Mouse (Mus musculus) layer of hippocampus, postnatal 25 days (tissue): Measurements from ENCODE around the gene Traf1. TPM values are rescaled to one million over a fixed set of nuclear protein-coding genes. Genes with fewer than 3 reads are reported as not detected.

Source experiments
- DNase-seq, 2 experiments: peaks; one replicate each; pipeline ENCODE4 v3.0.0; 2022; ENCODE audit warnings: mixed read lengths in 2 of 2, low spot score in 1 of 2; ENCODE audit errors: extremely low spot score in 1 of 2
- total RNA-seq, 2 experiments: library from RNA; stranded (reverse); gene quantifications; 2 replicates each; pipeline ENCODE4 v1.2.3; 2021

Traf1 gene
- total RNA-seq, 2 experiments from 2014 or later, result 1.7 to 3.3 TPM

DNA sequence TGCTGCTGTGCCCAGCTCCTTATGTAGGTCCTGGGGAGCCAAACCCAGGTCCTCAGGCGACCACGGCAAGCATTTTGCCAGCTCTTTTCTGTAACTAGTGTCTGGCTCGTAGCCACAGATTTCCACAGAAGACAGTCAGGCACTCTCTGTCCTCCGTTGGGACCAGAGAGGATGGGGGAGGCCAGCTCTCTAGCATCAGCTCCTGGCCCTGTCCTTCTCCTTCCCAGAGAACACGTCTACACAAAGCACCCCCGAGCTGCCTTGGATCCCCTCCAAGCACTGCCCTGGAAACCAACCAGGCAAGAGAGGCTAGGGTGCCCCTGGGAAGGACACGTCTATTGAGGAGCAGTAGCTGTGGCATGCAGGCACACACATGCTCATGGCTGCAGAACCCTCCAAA, 7.6 kb upstream of the Traf1 start:
- DNase-seq, result no peak

- no peak for DNase-seq
Measured at GRCm38 (mm10) chr2:34966243-34966934, 4.8 kb upstream of the Traf1 start.

GRCm38 (mm10) chr2:34965806-34966205, 4.2 kb upstream of the Traf1 start:
- DNase-seq, result no peak

DNA sequence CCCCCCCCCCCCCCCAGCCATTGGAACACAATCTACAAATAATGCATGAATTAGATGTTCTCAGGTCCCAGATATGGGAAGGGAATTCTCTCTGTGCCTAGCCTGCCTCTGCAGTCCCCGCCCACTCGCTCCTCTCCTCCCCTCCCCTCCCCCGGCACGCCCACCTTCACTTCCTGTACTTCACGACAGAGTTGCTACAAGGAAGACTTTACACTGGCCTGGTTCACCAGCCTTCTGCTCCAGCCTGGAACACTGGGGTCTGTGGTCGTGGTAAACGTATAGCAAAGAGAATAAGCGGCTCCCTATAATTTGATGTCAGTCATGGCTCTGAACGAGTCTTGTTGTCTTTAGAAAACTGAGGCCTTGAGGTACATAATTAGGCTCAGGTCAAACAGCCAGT, 3.7 kb upstream of the Traf1 start:
- DNase-seq, result no peak

DNA sequence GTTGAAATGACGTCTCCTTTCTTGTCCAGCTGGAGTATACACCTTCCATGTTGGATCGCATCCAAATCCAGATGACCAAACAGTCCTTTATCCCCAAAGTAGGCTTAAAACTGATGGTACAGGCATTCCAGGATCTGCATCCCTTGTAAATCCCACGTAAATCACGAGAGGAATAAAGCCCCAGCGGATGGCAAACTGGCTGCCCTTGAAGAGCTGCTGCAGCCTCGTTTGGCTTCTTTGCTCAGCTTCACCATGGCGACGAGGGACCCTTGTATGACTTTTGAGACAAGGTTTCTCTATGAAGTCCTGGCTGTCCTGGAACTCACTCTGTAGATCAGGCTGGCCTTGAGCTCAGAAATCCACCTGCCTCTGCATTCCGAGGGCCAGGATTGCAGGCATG, 3.1 kb upstream of the Traf1 start:
- DNase-seq, result no peak

GRCm38 (mm10) chr2:34964230-34964629, 2.7 kb upstream of the Traf1 start:
- DNase-seq, result no peak

DNA sequence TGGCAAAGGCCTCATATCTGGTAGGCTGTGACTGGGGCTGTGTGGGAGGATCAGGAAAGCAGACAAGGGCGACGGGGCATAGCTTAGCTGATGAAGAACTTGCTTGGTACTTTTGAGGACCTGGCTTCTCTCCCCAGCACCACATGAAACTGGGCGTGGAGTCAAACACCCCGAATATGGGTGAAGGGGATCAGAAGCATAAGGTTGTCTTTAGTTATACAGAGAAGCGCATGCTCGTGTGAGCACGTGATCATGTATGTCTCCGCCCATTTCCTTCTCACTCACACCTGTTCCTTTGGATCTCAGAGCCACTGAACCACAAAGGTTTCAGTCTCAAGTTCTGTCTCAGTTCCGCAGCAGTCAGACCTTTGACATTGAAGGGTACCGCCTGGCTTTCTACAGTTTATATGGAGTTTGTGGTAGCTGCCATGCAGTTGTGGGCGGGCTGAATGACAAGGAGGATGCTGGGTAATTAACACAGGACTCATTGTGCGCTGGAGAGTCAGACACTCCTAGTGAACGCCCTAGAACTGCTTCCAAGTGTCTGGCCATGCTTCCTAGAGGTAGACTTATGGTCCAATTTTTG, 1.9 kb upstream of the Traf1 start:
- DNase-seq, result no peak

- DNase-seq, result no peak
Measured at GRCm38 (mm10) chr2:34962893-34963292, 1.3 kb upstream of the Traf1 start.

DNA sequence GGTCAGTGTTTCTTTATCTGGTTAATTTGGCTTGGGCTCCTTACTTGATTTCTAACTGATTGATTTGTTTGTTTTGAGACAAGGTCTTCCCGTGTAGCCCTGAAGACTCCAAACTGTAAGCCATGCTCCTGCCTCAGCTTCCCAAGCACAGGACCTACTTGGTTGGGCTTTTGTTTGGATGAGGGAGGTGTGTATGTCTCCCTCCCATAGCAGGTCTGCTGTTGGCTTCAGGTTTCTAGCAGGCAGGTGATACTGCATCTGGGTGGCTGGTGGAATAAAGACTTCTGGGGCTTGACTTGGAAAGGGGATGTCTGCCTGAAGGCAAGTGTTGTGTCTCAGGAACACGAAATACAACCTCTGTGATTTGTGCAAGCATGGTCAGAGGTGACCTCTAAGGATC, 639 bp upstream of the Traf1 start:
- DNase-seq, result no peak

DNA sequence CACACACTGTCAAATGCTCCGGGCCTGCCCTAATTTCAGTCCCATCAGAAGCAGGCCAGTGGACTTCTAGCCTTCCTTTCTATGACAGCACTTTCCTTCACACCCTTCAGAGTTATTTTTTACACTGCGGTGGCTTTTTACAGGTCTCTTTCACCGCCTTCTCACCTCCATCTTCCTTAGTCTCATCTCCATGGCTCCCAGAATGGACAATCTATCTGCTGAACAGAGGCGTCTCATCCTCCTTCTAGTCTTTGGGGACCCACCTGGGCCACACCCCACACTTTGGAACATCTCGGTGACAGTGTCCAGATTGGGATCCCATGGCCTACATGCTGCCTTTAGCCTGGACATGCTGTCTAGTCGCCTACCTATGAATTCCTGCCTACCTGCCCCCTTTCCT, 606 bp downstream of the Traf1 start:
- DNase-seq, result no peak

DNA sequence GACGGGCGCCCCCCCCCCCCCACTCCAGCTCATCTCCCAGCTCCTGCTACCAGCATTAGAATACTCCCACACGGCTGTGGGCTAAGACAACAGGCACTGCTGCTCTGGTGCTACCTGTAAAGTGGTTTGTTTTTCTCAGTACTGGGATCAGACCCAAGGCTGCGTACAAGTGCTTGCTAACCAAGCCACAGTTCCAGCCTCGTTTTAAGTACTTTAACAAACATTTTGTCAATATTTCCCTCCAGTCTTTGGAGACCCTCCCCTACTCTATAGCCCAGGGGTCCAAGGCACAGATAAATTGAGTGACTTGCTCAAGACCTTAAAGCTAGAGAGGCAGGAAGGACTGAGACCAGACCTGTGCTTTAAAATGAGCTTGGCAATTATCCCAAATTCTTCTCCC, 1.1 kb downstream of the Traf1 start:
- DNase-seq, result no peak

DNA sequence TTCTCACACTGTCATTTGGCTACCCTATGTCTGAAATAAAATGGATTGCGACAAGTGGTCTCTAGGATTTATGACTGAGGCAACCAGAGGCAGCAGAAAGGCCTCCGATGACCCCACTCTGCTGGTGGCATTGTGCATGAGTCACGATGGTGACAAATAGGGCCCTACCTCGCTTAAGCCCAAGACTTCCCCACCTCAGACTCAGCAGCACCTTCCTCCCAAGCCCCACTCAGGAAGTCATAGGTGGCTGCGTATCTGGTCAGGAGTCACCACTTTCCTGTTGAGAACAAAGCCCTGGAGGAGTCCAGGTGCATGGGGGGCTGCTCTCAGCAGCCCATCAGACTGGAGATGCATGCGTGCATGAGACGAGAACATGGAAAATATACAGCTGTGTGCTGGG, 3.0 kb downstream of the Traf1 start:
- no peak for DNase-seq

GRCm38 (mm10) chr2:34958036-34958435, 3.5 kb downstream of the Traf1 start:
- DNase-seq, result no peak

GRCm38 (mm10) chr2:34957405-34957804, 4.2 kb downstream of the Traf1 start:
- DNase-seq, result no peak

DNA sequence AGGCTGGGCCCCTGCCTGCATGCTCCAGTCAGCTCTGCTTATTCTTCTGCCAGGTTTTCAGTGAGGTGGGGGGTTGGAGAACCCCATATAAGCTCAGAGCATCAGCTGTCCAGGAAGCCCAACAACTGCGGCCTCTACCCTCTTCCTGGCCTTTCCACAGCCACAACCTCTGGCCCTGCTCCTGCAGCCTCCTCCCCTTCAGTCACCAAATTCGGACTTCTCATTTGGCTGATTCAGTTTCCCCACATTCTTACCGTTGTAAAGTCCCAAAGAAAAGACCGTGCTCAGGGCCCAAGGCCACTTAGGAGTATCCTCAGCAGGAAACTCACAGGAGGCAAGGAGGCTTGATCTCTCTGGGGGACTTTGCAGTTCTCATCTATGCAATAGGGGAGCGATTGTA, 4.6 kb downstream of the Traf1 start:
- no peak for DNase-seq

GRCm38 (mm10) chr2:34954344-34954743, 7.2 kb downstream of the Traf1 start:
- no peak for DNase-seq

- DNase-seq, result no peak
Measured at GRCm38 (mm10) chr2:34953547-34954116, 7.9 kb downstream of the Traf1 start.

- no peak for DNase-seq
Measured at GRCm38 (mm10) chr2:34953018-34953417, 8.6 kb downstream of the Traf1 start.

DNA sequence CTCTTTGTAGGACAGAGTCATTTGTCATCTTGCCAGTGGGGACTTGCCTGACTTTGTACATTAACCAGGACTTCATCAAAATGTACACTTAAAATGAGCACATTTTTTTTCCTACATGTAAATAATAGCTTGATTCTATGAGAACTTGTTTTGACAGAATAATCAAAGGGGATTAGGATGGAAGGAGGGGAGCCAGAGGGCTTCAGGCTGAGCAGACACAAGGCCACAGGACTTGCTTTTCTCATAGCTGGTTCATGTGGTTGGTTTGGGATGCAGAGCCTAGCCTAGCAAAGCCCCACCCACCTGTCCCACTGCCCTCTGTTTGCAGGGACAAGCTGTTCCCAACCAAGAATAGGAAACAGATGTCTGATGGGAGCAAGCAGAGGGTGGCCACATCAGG, 10.1 kb downstream of the Traf1 start:
- DNase-seq, result no peak

- no peak for DNase-seq
Measured at GRCm38 (mm10) chr2:34948622-34949021, 12.9 kb downstream of the Traf1 start.

DNA sequence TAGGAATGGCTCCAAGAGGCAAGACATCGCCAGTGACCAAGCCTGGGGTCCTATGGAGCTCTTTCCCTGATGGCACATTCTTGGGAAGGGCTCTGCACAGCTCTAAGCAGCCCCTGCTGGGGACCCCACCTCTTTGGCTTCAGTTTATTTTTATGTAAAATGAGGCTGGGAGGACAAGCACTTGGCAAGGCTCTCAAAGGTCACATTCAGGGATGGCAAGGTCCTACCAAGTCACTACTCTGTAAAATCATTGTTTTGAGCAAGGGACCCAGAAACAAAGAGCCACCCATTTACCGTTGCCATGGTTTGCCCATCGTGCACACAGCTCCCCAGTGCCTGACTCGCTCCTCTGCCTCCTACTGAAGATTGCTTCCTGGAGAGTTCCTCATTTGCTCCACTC, 15.5 kb downstream of the Traf1 start:
- DNase-seq, result no peak

DNA sequence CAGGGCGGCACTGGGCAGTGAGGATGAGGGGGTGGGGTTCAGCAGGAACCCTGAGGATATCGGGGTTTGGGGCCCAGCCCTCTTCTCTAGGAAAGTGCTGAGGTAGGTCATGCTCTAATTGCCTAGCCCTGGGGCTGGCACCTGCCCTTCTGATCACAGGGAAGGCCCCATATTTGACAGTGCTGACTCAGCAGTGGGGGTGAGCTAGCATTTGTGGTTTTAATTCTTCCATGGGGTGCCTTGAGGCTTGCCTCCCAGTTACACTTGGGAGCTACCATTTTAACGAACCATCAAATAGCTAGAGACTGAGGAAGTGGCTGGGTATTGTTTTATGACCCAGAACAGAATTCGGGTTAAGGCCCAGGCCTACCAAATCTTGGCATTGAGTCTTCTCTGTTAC, 16.0 kb downstream of the Traf1 start:
- DNase-seq, result no peak
